Mouse (Mus musculus): ENCODE results near the gene Cdc5l. TPM values are rescaled to one million over a fixed set of nuclear protein-coding genes. Genes with fewer than 3 reads are reported as not detected.
"Not testable (repeated sequence)": the region's sequence is repeated elsewhere in the genome, so short reads cannot be mapped to it uniquely, and the experiment has no call there.

Gene Cdc5l
- total RNA-seq, 2 experiments from 2014 or later: 38.0 to 38.2 TPM

GRCm38 (mm10) chr17:45445923-45446322, 12.4 kb upstream of the Cdc5l start:
- DNase-seq: no peak

GRCm38 (mm10) chr17:45434262-45434590, 689 bp upstream of the Cdc5l start:
- no peak for DNase-seq

- DNase-seq: no peak
Measured at GRCm38 (mm10) chr17:45432706-45433398, 685 bp downstream of the Cdc5l start.

GRCm38 (mm10) chr17:45432007-45432406, 1.5 kb downstream of the Cdc5l start:
- DNase-seq: no peak

GRCm38 (mm10) chr17:45417387-45417786, 16.1 kb downstream of the Cdc5l start:
- DNase-seq: no peak

GRCm38 (mm10) chr17:45411617-45412016, 21.9 kb downstream of the Cdc5l start:
- DNase-seq: not testable (repeated sequence)

- DNase-seq: no peak
Measured at GRCm38 (mm10) chr17:45408719-45409118, 24.8 kb downstream of the Cdc5l start.

GRCm38 (mm10) chr17:45406281-45406680, 27.3 kb downstream of the Cdc5l start:
- no peak for DNase-seq

GRCm38 (mm10) chr17:45403207-45403606, 30.3 kb downstream of the Cdc5l start:
- peak; percentile 31 to 78 for DNase-seq

GRCm38 (mm10) chr17:45402601-45403000, 30.9 kb downstream of the Cdc5l start:
- no peak for DNase-seq

- DNase-seq: no peak
Measured at GRCm38 (mm10) chr17:45402126-45402525, 31.4 kb downstream of the Cdc5l start.

GRCm38 (mm10) chr17:45401126-45401905, 32.2 kb downstream of the Cdc5l start:
- no peak for DNase-seq

- no peak for DNase-seq
Measured at GRCm38 (mm10) chr17:45398021-45398420, 35.5 kb downstream of the Cdc5l start.

GRCm38 (mm10) chr17:45397541-45397940, 36.0 kb downstream of the Cdc5l start:
- DNase-seq: no peak

GRCm38 (mm10) chr17:45394612-45395011, 38.9 kb downstream of the Cdc5l start:
- no peak for DNase-seq

- no peak for DNase-seq
Measured at GRCm38 (mm10) chr17:45393765-45394164, 39.8 kb downstream of the Cdc5l start.

GRCm38 (mm10) chr17:45389896-45390295, 43.6 kb downstream of the Cdc5l start:
- peak; percentile 38 to 52 for DNase-seq

- DNase-seq: no peak
Measured at GRCm38 (mm10) chr17:45386986-45387385, 46.6 kb downstream of the Cdc5l start.

GRCm38 (mm10) chr17:45383305-45383704, 50.2 kb downstream of the Cdc5l start:
- DNase-seq: no peak

GRCm38 (mm10) chr17:45379271-45379784, 54.2 kb downstream of the Cdc5l start:
- DNase-seq: no peak

- DNase-seq: peak in 1 of 2 experiments; percentile 24
Measured at GRCm38 (mm10) chr17:45377323-45377722, 56.2 kb downstream of the Cdc5l start.

GRCm38 (mm10) chr17:45373987-45374608, 59.4 kb downstream of the Cdc5l start:
- DNase-seq: peak; percentile 52 to 84

GRCm38 (mm10) chr17:45371042-45371441, 62.5 kb downstream of the Cdc5l start:
- DNase-seq: no peak

All from heart, adult 18-20 months (tissue).